Mouse (Mus musculus): ENCODE results near the gene Pik3c2b. TPM values are rescaled to one million over a fixed set of nuclear protein-coding genes. Genes with fewer than 3 reads are reported as not detected.

The Pik3c2b gene
- polyA plus RNA-seq, 1 experiment from 2014 or later, result 11.1 TPM

- H3K4me1 ChIP-seq, result peaks cover 14% of the 10 kb centered on the region
- H3K36me3 ChIP-seq, result peaks cover 11% of the 10 kb centered on the region; the same call in 1 of the 2 replicates
- no peak for ATAC-seq (ENCODE audit: low FRiP score)
- no peaks in the 10 kb centered on the region for H3K9me3 ChIP-seq (replicated peaks)
- no peak overlapping the region for H3K9ac ChIP-seq (replicated peaks)
- no peak overlapping the region for H3K4me2 ChIP-seq
- no peaks in the 10 kb centered on the region for H3K27me3 ChIP-seq (replicated peaks)
- no peak overlapping the region for H3K27ac ChIP-seq (replicated peaks)
- WGBS, result 69% methylated on average over 4 of the region's 4 CpGs
- H3K4me3 ChIP-seq (replicated peaks), result no peak overlapping the region
Observed at GRCm38 (mm10) chr1:133060681-133061080, 15.2 kb downstream of the Pik3c2b start.

GRCm38 (mm10) chr1:133063164-133063563 lies 17.7 kb downstream of the Pik3c2b start:
- peaks cover 26% of the 10 kb centered on the region for H3K36me3 ChIP-seq
- 85% methylated on average over 6 of the region's 6 CpGs for WGBS

GRCm38 (mm10) chr1:133068268-133068667 lies 22.8 kb downstream of the Pik3c2b start:
- no peak overlapping the region for H3K9ac ChIP-seq (replicated peaks)
- H3K4me2 ChIP-seq, result no peak overlapping the region
- H3K4me3 ChIP-seq (replicated peaks), result no peak overlapping the region
- peaks cover 49% of the 10 kb centered on the region for H3K4me1 ChIP-seq
- peaks cover 30% of the 10 kb centered on the region for H3K36me3 ChIP-seq
- no peak for ATAC-seq (ENCODE audit: low FRiP score)
- H3K27me3 ChIP-seq (replicated peaks), result no peaks in the 10 kb centered on the region
- H3K27ac ChIP-seq (replicated peaks), result peak overlapping the region; percentile 72
- H3K9me3 ChIP-seq (replicated peaks), result no peaks in the 10 kb centered on the region
- 53% methylated on average over 5 of the region's 5 CpGs for WGBS

More at GRCm38 (mm10) chr1:133063164-133063563, 17.7 kb downstream of the Pik3c2b start:
- Histone ChIP-seq H3K4me1 (peaks cover 10% of the 10 kb centered on the region), H3K4me2 (no peak overlapping the region), H3K4me3 (replicated peaks) (no peak overlapping the region), H3K27me3 (replicated peaks) (no peaks in the 10 kb centered on the region), H3K9me3 (replicated peaks) (no peaks in the 10 kb centered on the region), H3K27ac (replicated peaks) (no peak overlapping the region), H3K9ac (replicated peaks) (no peak overlapping the region)
- ATAC-seq (ENCODE audit: low FRiP score), result no peak

GRCm38 (mm10) chr1:133068669-133069274 lies 23.3 kb downstream of the Pik3c2b start:
- Histone ChIP-seq H3K4me3 (replicated peaks) (no peak overlapping the region), H3K27me3 (replicated peaks) (no peaks in the 10 kb centered on the region), H3K9me3 (replicated peaks) (no peaks in the 10 kb centered on the region), H3K4me1 (peaks cover 49% of the 10 kb centered on the region), H3K4me2 (no peak overlapping the region), H3K27ac (replicated peaks) (peak overlapping the region; percentile 72), H3K36me3 (peaks cover 29% of the 10 kb centered on the region), H3K9ac (replicated peaks) (no peak overlapping the region; the same call in 1 of the 2 replicates)
- 0 out of 2 replicates have a peak, but pooled peaks have one; percentile 21 for ATAC-seq (ENCODE audit: low FRiP score)
- WGBS, result 80% methylated on average over 15 of the region's 15 CpGs

GRCm38 (mm10) chr1:133069275-133070120 lies 24.0 kb downstream of the Pik3c2b start:
- Histone ChIP-seq H3K9ac (replicated peaks) (no peak overlapping the region; the same call in 1 of the 2 replicates), H3K36me3 (peaks cover 24% of the 10 kb centered on the region), H3K9me3 (replicated peaks) (no peaks in the 10 kb centered on the region), H3K27ac (replicated peaks) (peak overlapping the region; percentile 72), H3K4me2 (no peak overlapping the region), H3K4me3 (replicated peaks) (no peak overlapping the region), H3K27me3 (replicated peaks) (no peaks in the 10 kb centered on the region), H3K4me1 (peaks cover 49% of the 10 kb centered on the region)
- no peak for ATAC-seq (ENCODE audit: low FRiP score)
- 85% methylated on average over 12 of the region's 12 CpGs for WGBS

GRCm38 (mm10) chr1:133070157-133070556 lies 24.7 kb downstream of the Pik3c2b start:
- no peaks in the 10 kb centered on the region for H3K9me3 ChIP-seq (replicated peaks)
- H3K27me3 ChIP-seq (replicated peaks), result no peaks in the 10 kb centered on the region
- H3K4me3 ChIP-seq (replicated peaks), result no peak overlapping the region
- no peak for ATAC-seq (ENCODE audit: low FRiP score)
- WGBS, result 52% methylated on average over 3 of the region's 5 CpGs
- H3K4me1 ChIP-seq, result peaks cover 49% of the 10 kb centered on the region
- H3K36me3 ChIP-seq, result peaks cover 24% of the 10 kb centered on the region
- no peak overlapping the region for H3K4me2 ChIP-seq
- H3K27ac ChIP-seq (replicated peaks), result no peak overlapping the region
- no peak overlapping the region for H3K9ac ChIP-seq (replicated peaks)

- Histone ChIP-seq H3K36me3 (peaks cover 23% of the 10 kb centered on the region), H3K27me3 (replicated peaks) (no peaks in the 10 kb centered on the region), H3K4me2 (no peak overlapping the region), H3K4me1 (peaks cover 54% of the 10 kb centered on the region), H3K9ac (replicated peaks) (no peak overlapping the region), H3K4me3 (replicated peaks) (no peak overlapping the region), H3K9me3 (replicated peaks) (no peaks in the 10 kb centered on the region), H3K27ac (replicated peaks) (peak overlapping the region; percentile 56)
- 63% methylated on average over 16 of the region's 16 CpGs for WGBS
- ATAC-seq (ENCODE audit: low FRiP score), result no peak
Observed at GRCm38 (mm10) chr1:133071666-133072381, 26.4 kb downstream of the Pik3c2b start.

- WGBS, result 70% methylated on average over 9 of the region's 9 CpGs
- Histone ChIP-seq H3K27ac (replicated peaks) (0 out of 2 replicates have a peak overlapping the region, but pooled peaks have one; percentile 13), H3K27me3 (replicated peaks) (no peaks in the 10 kb centered on the region), H3K4me2 (no peak overlapping the region), H3K9ac (replicated peaks) (no peak overlapping the region), H3K4me1 (peaks cover 55% of the 10 kb centered on the region), H3K9me3 (replicated peaks) (no peaks in the 10 kb centered on the region), H3K4me3 (replicated peaks) (no peak overlapping the region), H3K36me3 (peaks cover 19% of the 10 kb centered on the region; the same call in 1 of the 2 replicates)
- no peak for ATAC-seq (ENCODE audit: low FRiP score)
Observed at GRCm38 (mm10) chr1:133073327-133073856, 27.9 kb downstream of the Pik3c2b start.

- peaks cover 45% of the 10 kb centered on the region for H3K4me1 ChIP-seq
- no peaks in the 10 kb centered on the region for H3K9me3 ChIP-seq (replicated peaks)
- 94% methylated on average over 13 of the region's 13 CpGs for WGBS
- H3K27ac ChIP-seq (replicated peaks), result no peak overlapping the region
- no peak overlapping the region for H3K9ac ChIP-seq (replicated peaks)
- no peaks in the 10 kb centered on the region for H3K27me3 ChIP-seq (replicated peaks)
- H3K4me3 ChIP-seq (replicated peaks), result no peak overlapping the region
- no peak overlapping the region for H3K4me2 ChIP-seq
- H3K36me3 ChIP-seq, result peaks cover 26% of the 10 kb centered on the region
- no peak for ATAC-seq (ENCODE audit: low FRiP score)
Observed at GRCm38 (mm10) chr1:133074541-133074940, 29.1 kb downstream of the Pik3c2b start.

- peaks cover 32% of the 10 kb centered on the region for H3K36me3 ChIP-seq
- H3K9me3 ChIP-seq (replicated peaks), result no peaks in the 10 kb centered on the region
- 88% methylated on average over 6 of the region's 6 CpGs for WGBS
- H3K27me3 ChIP-seq (replicated peaks), result no peaks in the 10 kb centered on the region
- no peak overlapping the region for H3K9ac ChIP-seq (replicated peaks)
- no peak overlapping the region for H3K4me2 ChIP-seq
- peaks cover 45% of the 10 kb centered on the region for H3K4me1 ChIP-seq
- no peak overlapping the region for H3K27ac ChIP-seq (replicated peaks)
- no peak for ATAC-seq (ENCODE audit: low FRiP score)
- H3K4me3 ChIP-seq (replicated peaks), result no peak overlapping the region
Observed at GRCm38 (mm10) chr1:133075651-133076400, 30.4 kb downstream of the Pik3c2b start.

Measured in neural tube, embryonic 15.5 days (tissue).